Mouse (Mus musculus) CD8-positive naive resting alpha-beta T cell, adult 2 months (primary cell): ENCODE data around the gene Mpst.

Source experiments
- DNase-seq, 2 experiments: peaks; one replicate each; pipeline ENCODE4 v3.0.0; 2022; ENCODE audit warnings: low read depth in 2 of 2, low spot score in 2 of 2

The Mpst gene

DNA sequence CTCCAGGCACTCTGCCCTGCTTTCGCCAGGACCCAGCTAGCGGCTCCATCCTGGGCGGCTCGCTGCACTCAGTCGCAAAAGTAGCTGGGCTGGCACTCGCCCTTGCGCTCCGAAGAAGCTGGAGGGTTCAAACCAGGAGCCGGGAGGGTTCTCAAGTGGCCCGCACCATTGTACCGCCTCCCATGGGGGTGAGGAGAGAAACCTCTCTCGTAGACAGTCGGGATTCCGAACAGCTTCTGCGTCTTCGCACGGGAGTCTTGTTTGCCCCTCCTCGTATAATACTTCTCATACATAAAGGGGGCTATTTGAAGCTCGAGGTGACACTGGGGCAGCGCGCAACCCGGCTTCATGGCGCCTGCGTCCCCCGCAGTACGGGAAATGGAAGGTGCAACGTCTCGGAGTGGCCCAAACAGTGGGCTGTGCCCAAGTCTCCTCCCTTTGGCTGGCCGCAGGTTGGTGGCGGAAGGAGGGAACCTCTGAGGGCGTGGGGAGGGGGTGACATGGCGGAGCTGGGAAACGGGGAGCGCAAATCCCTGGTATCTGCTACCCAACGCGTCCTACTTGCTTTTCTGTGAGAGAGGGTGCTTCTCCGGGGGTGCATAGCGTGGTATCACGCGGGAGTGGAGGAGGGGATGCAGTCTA lies at the start of gene Mpst:
TSS of gene Mpst (plus strand) at position 124 of the 642 bp plus-strand sequence.
- peak; percentile 76 to 88 for DNase-seq

DNA sequence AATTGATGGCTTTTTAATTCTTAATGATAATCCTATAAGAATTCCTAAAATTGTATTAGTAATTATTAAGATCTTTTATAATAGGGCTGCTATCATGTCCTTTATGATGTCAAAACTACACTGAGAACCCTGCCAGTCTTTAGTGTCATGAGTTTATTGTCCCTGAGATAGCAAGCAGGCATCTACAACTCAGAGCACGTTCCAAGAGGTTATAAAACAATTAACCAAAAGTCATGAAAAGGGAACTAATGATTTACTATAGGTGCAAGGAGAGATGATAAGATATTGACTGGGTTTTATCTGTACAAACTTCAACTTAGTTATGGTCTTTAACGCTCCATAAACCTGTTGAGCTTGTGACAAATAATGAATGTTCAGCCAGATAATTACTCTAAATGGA lies 40.3 kb upstream of the Mpst start:
- DNase-seq: no peak

DNA sequence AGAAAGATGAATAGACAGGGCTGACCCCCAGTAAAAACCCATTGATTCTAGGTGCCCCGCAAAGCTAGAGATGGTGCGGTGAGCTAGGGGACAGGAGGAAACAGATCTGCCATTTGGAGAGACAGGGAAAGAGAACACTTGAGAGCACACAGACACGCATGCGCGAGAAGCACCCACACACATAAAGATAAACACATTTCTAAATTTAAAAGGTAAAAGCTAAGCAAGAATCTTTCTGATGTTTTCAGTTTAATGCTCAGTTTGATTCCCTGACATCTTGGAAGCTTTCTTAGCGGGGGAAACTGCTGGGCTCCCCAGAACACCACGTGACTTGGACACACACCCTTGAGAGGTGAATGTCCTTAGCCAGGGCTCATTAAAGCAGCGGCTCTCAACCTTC lies 39.3 kb upstream of the Mpst start:
- no peak for DNase-seq

GRCm38 (mm10) chr15:78367811-78368210 lies 38.4 kb upstream of the Mpst start:
- DNase-seq: no peak

GRCm38 (mm10) chr15:78368926-78369346 lies 37.3 kb upstream of the Mpst start:
- peak; percentile 10 to 30 for DNase-seq

DNA sequence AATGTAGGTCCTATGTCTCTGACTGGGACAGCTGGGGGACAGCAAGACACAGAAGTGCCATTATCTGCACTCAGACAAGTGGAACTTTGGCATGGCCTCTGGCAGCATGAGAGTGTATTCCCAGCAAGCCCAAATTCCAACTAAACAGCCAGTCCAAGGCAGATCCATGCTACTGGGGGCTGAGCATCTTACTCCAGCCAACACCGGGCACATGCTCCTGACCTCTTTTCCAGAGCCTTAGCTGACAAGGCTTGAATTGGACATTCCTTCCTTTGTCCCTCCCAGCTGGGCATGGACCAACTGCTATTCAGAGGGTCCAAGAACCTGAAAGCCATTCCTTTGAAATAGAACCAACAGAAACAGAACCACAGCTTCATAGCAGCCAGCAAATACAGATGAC lies 36.6 kb upstream of the Mpst start:
- no peak for DNase-seq

- no peak for DNase-seq
These were observed 33.4 kb upstream of the Mpst start for GRCm38 (mm10) chr15:78372796-78373195.

DNA sequence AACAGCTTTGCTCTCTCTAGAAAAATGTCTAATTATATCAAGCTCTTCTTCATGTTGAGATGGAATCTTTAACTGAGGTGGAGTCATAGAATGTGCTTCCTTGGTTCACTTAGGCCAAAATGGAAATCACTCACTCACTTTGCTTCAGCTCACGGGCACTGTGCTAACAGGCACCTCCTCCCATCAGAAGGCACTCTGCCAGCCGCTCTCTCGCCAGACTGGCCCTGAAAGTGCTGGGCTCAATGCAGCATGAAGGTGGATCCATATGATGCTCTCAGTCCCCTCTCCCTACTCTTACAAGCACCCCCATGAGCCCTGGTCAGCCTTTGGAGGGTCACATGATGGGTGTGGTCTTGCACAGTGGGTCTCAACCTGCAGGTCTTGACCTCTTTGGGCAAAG lies 32.0 kb upstream of the Mpst start:
- DNase-seq: no peak

- no peak for DNase-seq
These were observed 28.4 kb upstream of the Mpst start for GRCm38 (mm10) chr15:78377859-78378258.

- no peak for DNase-seq
These were observed 27.7 kb upstream of the Mpst start for GRCm38 (mm10) chr15:78378556-78378955.

GRCm38 (mm10) chr15:78380208-78380607 lies 26.0 kb upstream of the Mpst start:
- DNase-seq: no peak

GRCm38 (mm10) chr15:78380741-78381140 lies 25.5 kb upstream of the Mpst start:
- DNase-seq: no peak

DNA sequence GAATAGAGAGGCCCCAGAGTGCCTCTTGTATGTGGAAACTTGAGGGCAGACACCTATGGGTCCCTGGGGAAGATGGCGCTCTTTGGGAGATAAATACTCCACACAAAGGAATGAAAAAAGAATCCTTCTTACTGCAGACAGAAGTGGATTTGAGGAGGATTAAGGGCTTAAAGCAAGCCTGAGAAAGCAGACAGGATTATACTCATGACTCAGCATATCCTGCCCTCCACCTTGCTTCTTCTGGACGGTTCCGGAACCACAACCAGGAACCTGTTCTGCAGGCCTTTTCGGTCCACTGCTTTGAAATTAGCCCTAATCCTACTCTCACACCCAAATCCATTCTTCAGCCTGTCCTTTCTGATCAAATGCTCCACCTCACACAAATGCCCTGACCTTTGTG lies 24.1 kb upstream of the Mpst start:
- DNase-seq: no peak

GRCm38 (mm10) chr15:78383450-78384219 lies 22.6 kb upstream of the Mpst start:
- no peak for DNase-seq

- no peak for DNase-seq
These were observed 21.7 kb upstream of the Mpst start for GRCm38 (mm10) chr15:78384220-78385116.

- no peak for DNase-seq
These were observed 20.7 kb upstream of the Mpst start for GRCm38 (mm10) chr15:78385564-78385963.

GRCm38 (mm10) chr15:78390855-78391254 lies 15.4 kb upstream of the Mpst start:
- no peak for DNase-seq

- DNase-seq: no peak
These were observed 10.7 kb upstream of the Mpst start, which contains the start of gene Tex33 for GRCm38 (mm10) chr15:78395478-78395962. Tex33 (minus strand) TSS chr15:78395912.

DNA sequence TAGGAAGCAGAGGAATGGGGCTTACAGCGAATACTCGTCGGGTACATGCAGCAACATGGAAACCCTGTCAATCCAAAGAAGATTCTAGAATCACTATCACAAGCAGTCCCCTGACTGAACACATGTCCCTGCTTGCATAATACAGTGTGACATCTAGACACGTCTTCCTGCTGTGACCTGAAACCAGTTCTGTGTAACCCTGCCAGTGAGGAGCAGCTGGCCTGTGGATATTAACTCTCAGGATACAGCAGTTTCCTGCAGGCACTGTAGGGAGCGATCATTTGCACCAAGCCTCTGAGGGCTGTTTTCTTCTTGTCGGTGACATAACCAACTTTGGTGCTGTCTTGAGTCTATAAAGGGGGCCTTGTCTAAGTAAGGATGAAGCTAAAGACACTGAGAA lies 4.9 kb upstream of the Mpst start:
- DNase-seq: no peak

DNA sequence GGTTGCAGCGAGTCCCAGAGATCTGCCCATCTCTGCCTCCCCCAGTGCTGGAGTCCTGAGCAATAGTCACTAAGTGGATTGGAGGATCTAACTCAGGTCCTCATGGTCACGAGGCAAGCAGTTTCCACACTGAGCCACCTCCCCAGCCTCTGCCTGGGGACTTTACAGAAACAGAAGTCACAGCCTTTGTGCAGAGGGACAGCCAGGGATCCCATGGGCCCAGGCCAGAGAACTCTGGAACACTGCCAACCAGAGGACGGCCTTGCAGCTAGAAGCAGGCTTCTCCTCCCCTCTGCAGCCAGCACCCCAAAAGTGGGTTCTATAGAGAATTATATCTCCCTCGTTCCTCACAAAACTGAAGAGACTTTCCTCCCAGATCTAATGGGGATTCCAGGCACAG lies 4.3 kb upstream of the Mpst start:
- no peak for DNase-seq

DNA sequence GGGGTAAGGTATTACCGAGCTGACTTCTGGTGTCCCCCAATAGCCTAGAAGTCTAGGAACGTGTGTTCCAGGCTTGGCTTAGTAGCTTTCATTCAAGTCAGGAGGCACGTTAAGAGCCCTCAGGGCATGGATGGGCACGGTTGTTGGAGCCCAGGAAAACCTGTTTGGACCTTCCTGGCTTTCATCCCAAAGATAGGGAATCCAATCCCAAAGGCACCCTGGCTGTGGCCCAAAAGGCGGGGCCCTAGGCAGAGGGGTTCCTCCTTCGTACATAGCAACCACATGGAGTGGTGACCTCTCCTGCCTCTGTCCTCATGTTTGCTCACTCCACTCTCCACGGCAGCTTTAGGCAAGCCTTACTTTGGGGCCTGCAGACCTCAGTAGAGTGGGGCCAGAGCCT lies 3.8 kb upstream of the Mpst start:
- no peak for DNase-seq
